Mouse (Mus musculus) skeletal muscle tissue, postnatal 0 days (tissue): ENCODE results near the gene Dnase1. TPM values are rescaled to one million over a fixed set of nuclear protein-coding genes. Genes with fewer than 3 reads are reported as not detected.

Experiments used
- microRNA-seq, 2 experiments: library from miRNA; unstranded; fragments of <30 nt; microRNA quantifications; one replicate each; pipeline ENCODE4; 2016
- polyA plus RNA-seq: library from polyadenylated mRNA; unstranded; fragments of >200 nt; fragmentation: Nextera tagmentation; extraction: Ambion mirVana; gene quantifications from 2 replicates; pipeline ENCODE4 v1.2.1, GENCODE M21; 2015

The Dnase1 gene
- 0.69 and 1.3 TPM in 2 replicates for polyA plus RNA-seq

GRCm38 (mm10) chr16:4036807-4037206, at the start of gene Dnase1:
TSS of gene Dnase1 (plus strand) at chr16:4036942.

GRCm38 (mm10) chr16:4003489-4004398, 33.0 kb upstream of the Dnase1 start, which contains the start of gene Slx4:
TSS of gene Slx4 (minus strand) at chr16:4003770.

DNA sequence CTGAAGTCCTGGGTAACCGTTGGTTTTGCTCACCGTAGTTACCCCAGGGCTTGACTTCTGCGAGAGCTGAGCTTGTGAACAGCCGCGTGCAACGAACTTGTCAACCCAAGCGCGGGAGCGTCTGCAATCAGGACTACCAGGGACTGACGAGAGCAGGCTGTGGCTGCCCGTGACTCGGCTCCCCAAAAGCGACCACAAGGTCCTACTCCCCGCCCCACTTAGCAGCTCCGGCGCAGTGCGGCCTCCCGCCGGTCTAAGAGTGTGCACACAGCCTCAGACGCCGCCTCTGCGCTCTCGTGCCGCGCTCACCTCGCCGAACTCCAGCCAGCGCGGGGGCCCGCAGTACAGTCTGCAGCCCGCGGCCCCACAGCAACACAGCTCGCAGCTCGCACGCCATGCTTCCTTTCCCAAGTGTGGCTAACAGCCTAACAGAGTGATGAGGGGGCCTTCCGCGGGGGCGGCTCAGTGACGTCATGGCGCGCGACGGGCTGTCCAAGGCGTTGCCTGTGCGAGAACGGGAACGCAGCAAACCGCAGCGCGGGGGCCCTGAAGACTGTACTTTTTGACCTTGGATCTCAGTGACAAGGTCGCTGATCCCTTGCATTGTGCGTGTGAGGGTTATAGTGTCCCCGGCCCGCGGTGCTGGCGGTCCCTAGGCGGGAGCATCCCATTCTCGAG, 40.8 kb downstream of the Dnase1 start, which contains the start of gene Trap1:
Trap1 (minus strand) TSS at position 444 of the 678 bp plus-strand sequence.

Small RNAs within 50 kb of the gene (microRNA-seq; reads per million reads assigned to microRNA genes)
- gene Gm23413, result 0 reads per million in 2 experiments

Other genes starting within 250 kb of the Dnase1 start
- not detected in 2 replicates for gene Olfr15, start 206.1 kb upstream of the Dnase1 start, polyA plus RNA-seq
- gene Zfp174, start 189.7 kb upstream of the Dnase1 start, polyA plus RNA-seq, result 0.96 and 1.1 TPM in 2 replicates
- gene Naa60, start 164.6 kb upstream of the Dnase1 start, polyA plus RNA-seq, result 19.8 and 24.8 TPM in 2 replicates
- 3.2 and 3.9 TPM in 2 replicates for gene Zfp597, start 152.4 kb upstream of the Dnase1 start, polyA plus RNA-seq
- gene Gm20695, start 152.3 kb upstream of the Dnase1 start, polyA plus RNA-seq, result 0.69 and 1.2 TPM in 2 replicates
- gene 1700037C18Rik, start 128.3 kb upstream of the Dnase1 start, polyA plus RNA-seq, result 6.0 and 6.8 TPM in 2 replicates
- gene Cluap1, start 128.1 kb upstream of the Dnase1 start, polyA plus RNA-seq, result 12.0 and 12.9 TPM in 2 replicates
- 1.1 and 1.3 TPM in 2 replicates for gene Nlrc3, start 60.3 kb upstream of the Dnase1 start, polyA plus RNA-seq
- gene Slx4, start 33.2 kb upstream of the Dnase1 start, polyA plus RNA-seq, result 3.8 and 5.2 TPM in 2 replicates
- gene Trap1, start 40.9 kb downstream of the Dnase1 start, polyA plus RNA-seq, result 76.4 and 84.2 TPM in 2 replicates
- 15.6 and 16.7 TPM in 2 replicates for gene Crebbp, start 177.1 kb downstream of the Dnase1 start, polyA plus RNA-seq